Comparison of ENCODE assay signal across 24 mouse cellular contexts in the genomic region with DNA sequence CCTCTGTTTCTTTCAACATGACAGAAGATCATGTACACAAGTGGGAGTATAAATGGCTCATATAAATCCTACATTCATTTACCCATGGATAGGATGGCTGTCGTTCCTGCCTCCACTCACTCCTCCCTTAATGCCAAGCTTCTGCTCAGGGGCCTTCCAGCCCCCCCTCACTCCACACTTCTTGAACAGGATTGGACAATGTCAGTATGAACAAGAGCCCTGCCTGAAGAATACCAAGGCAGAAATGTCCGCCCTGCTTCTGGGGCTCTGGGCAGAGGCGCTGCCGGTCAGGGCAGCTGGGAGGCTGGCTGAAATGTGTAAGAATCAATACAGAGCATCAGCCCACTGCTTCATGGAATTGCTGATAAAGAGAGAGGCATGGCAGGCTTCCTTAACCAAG.
DNase-seq lines count a peak whose midpoint lies in the region; ATAC-seq lines count a peak whose summit lies in the region.
"Had no signal": no experiment of that assay in that cellular context is flagged by ENCODE, and none has a peak within 500 bp of the region (broad histone marks: within the 10 kb centered on the region; RNA-seq: fewer than 3 reads in every experiment).

No protein-coding gene starts in this region.

- H3K36me3 ChIP-seq in neural tube, embryonic 13.5 days, result no peaks in the 10 kb centered on the region
- H3K36me3 ChIP-seq in neural tube, embryonic 15.5 days, result no peaks in the 10 kb centered on the region
- no peaks in the 10 kb centered on the region for H3K36me3 ChIP-seq in hindbrain, embryonic 15.5 days
- no peaks in the 10 kb centered on the region for H3K36me3 ChIP-seq in midbrain, embryonic 16.5 days (ENCODE audit: control insufficient read depth, insufficient read depth, low read length)
- H3K36me3 ChIP-seq: heart, embryonic 12.5 days; intestine, embryonic 15.5 days; liver, embryonic 15.5 days had no signal

- peak; percentile 85 for DNase-seq in heart, adult 11 months
- DNase-seq in heart, postnatal 36 days, result no peak
- DNase-seq in left cerebral cortex, adult 8-10 months (ENCODE audit: low spot score in 2 of 2), result no peak
- no peak for DNase-seq in lung, postnatal 14 days
- DNase-seq: adrenal gland, postnatal 10 days; cerebellum, adult 11-12 months; cerebellum, adult 9-11 months; gastrocnemius, postnatal 10 days; heart, adult 2 months; kidney, adult 2 months; kidney, postnatal 4 days; layer of hippocampus, postnatal 36 days; lung, embryonic 14.5 days; right cerebral cortex, postnatal 14 days; thymus, postnatal 4 days had no signal

- H3K9ac ChIP-seq in neural tube, embryonic 13.5 days, result no peak overlapping the region
- H3K9ac ChIP-seq in neural tube, embryonic 15.5 days (replicated peaks), result no peak overlapping the region
- H3K9ac ChIP-seq in hindbrain, embryonic 15.5 days, result no peak overlapping the region
- H3K9ac ChIP-seq in midbrain, embryonic 16.5 days (ENCODE audit: low read depth, low read length), result no peak overlapping the region
- H3K9ac ChIP-seq: heart, embryonic 12.5 days; intestine, embryonic 15.5 days; liver, embryonic 15.5 days; lung, embryonic 14.5 days had no signal

- no peak overlapping the region for H3K4me2 ChIP-seq in neural tube, embryonic 13.5 days
- no peak overlapping the region for H3K4me2 ChIP-seq in neural tube, embryonic 15.5 days
- no peak overlapping the region for H3K4me2 ChIP-seq in hindbrain, embryonic 15.5 days
- H3K4me2 ChIP-seq in midbrain, embryonic 16.5 days (ENCODE audit: low read length), result no peak overlapping the region
- H3K4me2 ChIP-seq: heart, embryonic 12.5 days; intestine, embryonic 15.5 days; liver, embryonic 15.5 days; lung, embryonic 14.5 days had no signal

- intact Hi-C loops in heart, postnatal 36 days (cut with DNase I), result no loop called here

- no peaks in the 10 kb centered on the region for H3K4me1 ChIP-seq in neural tube, embryonic 13.5 days (replicated peaks)
- H3K4me1 ChIP-seq in neural tube, embryonic 15.5 days, result no peaks in the 10 kb centered on the region
- no peaks in the 10 kb centered on the region for H3K4me1 ChIP-seq in hindbrain, embryonic 15.5 days (replicated peaks)
- peaks cover 7% of the 10 kb centered on the region; the same call in 1 of the 2 replicates for H3K4me1 ChIP-seq in midbrain, embryonic 16.5 days (ENCODE audit: control insufficient read depth, insufficient read depth, low read length)
- H3K4me1 ChIP-seq: heart, embryonic 12.5 days; intestine, embryonic 15.5 days; liver, embryonic 15.5 days had no signal

- H3K4me3 ChIP-seq in neural tube, embryonic 13.5 days, result no peak overlapping the region
- H3K4me3 ChIP-seq in neural tube, embryonic 15.5 days (replicated peaks), result no peak overlapping the region
- H3K4me3 ChIP-seq in hindbrain, embryonic 15.5 days, result no peak overlapping the region
- no peak overlapping the region for H3K4me3 ChIP-seq in midbrain, embryonic 16.5 days (ENCODE audit: low read depth, low read length)
- H3K4me3 ChIP-seq: erythroblast, embryonic 14.5 days; heart, adult 2 months; heart, embryonic 12.5 days; intestine, embryonic 15.5 days; liver, embryonic 15.5 days had no signal

- ATAC-seq in neural tube, embryonic 13.5 days (ENCODE audit: low read depth), result no peak
- ATAC-seq in neural tube, embryonic 15.5 days (ENCODE audit: low FRiP score), result no peak
- 0 out of 2 replicates have a peak, but pooled peaks have one; percentile 34 for ATAC-seq in hindbrain, embryonic 15.5 days (ENCODE audit: low FRiP score, low read depth)
- ATAC-seq in midbrain, embryonic 16.5 days, result no peak
- ATAC-seq: intestine, embryonic 15.5 days; Patski had no signal

- WGBS in neural tube, embryonic 13.5 days, result 79% methylated on average over 4 of the region's 4 CpGs
- WGBS in neural tube, embryonic 15.5 days, result 73% methylated on average over 4 of the region's 4 CpGs
- WGBS in hindbrain, embryonic 15.5 days, result 64% methylated on average over 4 of the region's 4 CpGs
- WGBS in midbrain, embryonic 16.5 days, result 62% methylated on average over 4 of the region's 4 CpGs

- peak overlapping the region; percentile 13; the same call in 1 of the 2 replicates for H3K27ac ChIP-seq in neural tube, embryonic 13.5 days (replicated peaks)
- no peak overlapping the region for H3K27ac ChIP-seq in neural tube, embryonic 15.5 days (replicated peaks)
- peak overlapping the region; percentile 27; the same call in 1 of the 2 replicates for H3K27ac ChIP-seq in hindbrain, embryonic 15.5 days (replicated peaks)
- peak overlapping the region; percentile 43; the same call in 1 of the 2 replicates for H3K27ac ChIP-seq in midbrain, embryonic 16.5 days (ENCODE audit: low read length)
- H3K27ac ChIP-seq: heart, adult 2 months; intestine, embryonic 15.5 days; liver, embryonic 15.5 days had no signal

- no peaks in the 10 kb centered on the region for H3K27me3 ChIP-seq in neural tube, embryonic 13.5 days
- no peaks in the 10 kb centered on the region for H3K27me3 ChIP-seq in neural tube, embryonic 15.5 days (replicated peaks)
- H3K27me3 ChIP-seq in hindbrain, embryonic 15.5 days, result no peaks in the 10 kb centered on the region
- no peaks in the 10 kb centered on the region for H3K27me3 ChIP-seq in midbrain, embryonic 16.5 days (ENCODE audit: control insufficient read depth, insufficient read depth, low read depth, low read length)
- H3K27me3 ChIP-seq: heart, embryonic 12.5 days; intestine, embryonic 15.5 days; liver, embryonic 15.5 days; Patski had no signal

- H3K9me3 ChIP-seq in neural tube, embryonic 13.5 days, result no peaks in the 10 kb centered on the region
- no peaks in the 10 kb centered on the region for H3K9me3 ChIP-seq in neural tube, embryonic 15.5 days (replicated peaks)
- no peaks in the 10 kb centered on the region for H3K9me3 ChIP-seq in hindbrain, embryonic 15.5 days
- no peaks in the 10 kb centered on the region for H3K9me3 ChIP-seq in midbrain, embryonic 16.5 days (replicated peaks; ENCODE audit: control insufficient read depth, low read length, poor library complexity, severe bottlenecking)
- H3K9me3 ChIP-seq: intestine, embryonic 15.5 days; liver, embryonic 15.5 days had no signal
